13 mouse cellular contexts compared by ENCODE assay signal in genomic region chr9:108317572-108317971, GRCm38 (mm10). TPM values are rescaled to one million over a fixed set of nuclear protein-coding genes. Genes with fewer than 3 reads are reported as not detected.
DNase-seq lines count a peak whose midpoint lies in the region; ATAC-seq and TF ChIP-seq lines count a peak whose summit lies in the region.
"Had no signal": no experiment of that assay in that cellular context is flagged by ENCODE, and none has a peak within 500 bp of the region (broad histone marks: within the 10 kb centered on the region; RNA-seq: fewer than 3 reads in every experiment).

No protein-coding gene starts in this region.

- no peak overlapping the region for H3K4me3 ChIP-seq in forebrain, postnatal 0 days (ENCODE audit: low read depth, low read length)
- H3K4me3 ChIP-seq in forebrain, embryonic 11.5 days (ENCODE audit: low read depth, low read length): no peak overlapping the region
- H3K4me3 ChIP-seq in liver, embryonic 14.5 days (ENCODE audit: insufficient read depth in 1 of 2, low read depth in 2 of 2, low read length in 2 of 2): no peak overlapping the region
- no peak overlapping the region for H3K4me3 ChIP-seq in liver, embryonic 12.5 days
- H3K4me3 ChIP-seq: forebrain, embryonic 13.5 days; neural tube, embryonic 15.5 days had no signal

- DNase-seq in forebrain, postnatal 0 days: no peak
- DNase-seq in forebrain, embryonic 11.5 days (ENCODE audit: low spot score): no peak
- DNase-seq in liver, embryonic 14.5 days (ENCODE audit: low read depth in 3 of 3, low spot score in 3 of 3): no peak
- peak; percentile 20 for DNase-seq in NIH3T3 (ENCODE audit: low read depth)
- no peak for DNase-seq in ovary, postnatal 14 days (ENCODE audit: low spot score)
- no peak for DNase-seq in layer of hippocampus, postnatal 36 days
- DNase-seq: heart, adult 11 months; heart, postnatal 36 days; midbrain, embryonic 14.5 days had no signal

- WGBS in forebrain, postnatal 0 days: 97% methylated on average over 3 of the region's 3 CpGs
- 96% methylated on average over 3 of the region's 3 CpGs for WGBS in forebrain, embryonic 11.5 days
- WGBS in liver, embryonic 14.5 days (ENCODE audit: insufficient replicate concordance): 91% methylated on average over 3 of the region's 3 CpGs
- 92% methylated on average over 3 of the region's 3 CpGs for WGBS in liver, embryonic 12.5 days (ENCODE audit: insufficient replicate concordance)

- no peaks in the 10 kb centered on the region for H3K27me3 ChIP-seq in forebrain, postnatal 0 days (ENCODE audit: insufficient read depth, low read length)
- H3K27me3 ChIP-seq in forebrain, embryonic 11.5 days (ENCODE audit: control insufficient read depth, insufficient read depth, low read length): no peaks in the 10 kb centered on the region
- no peaks in the 10 kb centered on the region for H3K27me3 ChIP-seq in liver, embryonic 14.5 days (ENCODE audit: control insufficient read depth, insufficient read depth, low read length)
- H3K27me3 ChIP-seq in liver, embryonic 12.5 days (replicated peaks): no peaks in the 10 kb centered on the region
- H3K27me3 ChIP-seq: forebrain, embryonic 13.5 days; neural tube, embryonic 15.5 days had no signal

- peak; percentile 32; the same call in 1 of the 2 replicates for TF ChIP-seq CTCF in forebrain, postnatal 0 days (IDR thresholded peaks at IDR 0.05; ENCODE audit: low read depth)
- TF ChIP-seq CTCF in liver, embryonic 14.5 days (IDR thresholded peaks at IDR 0.05; ENCODE audit: low read depth): peak; percentile 51

- no peaks in the 10 kb centered on the region for H3K9me3 ChIP-seq in forebrain, postnatal 0 days (ENCODE audit: low read length)
- H3K9me3 ChIP-seq in forebrain, embryonic 11.5 days (ENCODE audit: control insufficient read depth, low read length): no peaks in the 10 kb centered on the region
- no peaks in the 10 kb centered on the region for H3K9me3 ChIP-seq in liver, embryonic 14.5 days (ENCODE audit: control insufficient read depth, low read length)
- H3K9me3 ChIP-seq in liver, embryonic 12.5 days (replicated peaks): no peaks in the 10 kb centered on the region
- H3K9me3 ChIP-seq: forebrain, embryonic 13.5 days; neural tube, embryonic 15.5 days had no signal

- H3K36me3 ChIP-seq in forebrain, postnatal 0 days (ENCODE audit: insufficient read depth): no peaks in the 10 kb centered on the region
- peaks cover 2% of the 10 kb centered on the region; the same call in 1 of the 2 replicates for H3K36me3 ChIP-seq in forebrain, embryonic 11.5 days (ENCODE audit: control insufficient read depth, insufficient read depth, low read length)
- H3K36me3 ChIP-seq in liver, embryonic 14.5 days (replicated peaks; ENCODE audit: control insufficient read depth, insufficient read depth, low read depth): peaks cover 41% of the 10 kb centered on the region
- H3K36me3 ChIP-seq in liver, embryonic 12.5 days: peaks cover 89% of the 10 kb centered on the region

- ATAC-seq in forebrain, postnatal 0 days: no peak
- no peak for ATAC-seq in forebrain, embryonic 11.5 days (replicated peaks; ENCODE audit: low FRiP score)
- ATAC-seq in liver, embryonic 14.5 days (ENCODE audit: insufficient read depth): no peak
- ATAC-seq in liver, embryonic 12.5 days: no peak
- ATAC-seq in megakaryocyte-erythroid progenitor cell, adult 5-6 weeks (replicated peaks; ENCODE audit: low FRiP score, low TSS enrichment, poor library complexity, severe bottlenecking): 0 out of 2 replicates have a peak, but pooled peaks have one; percentile 37
- ATAC-seq: forebrain, embryonic 13.5 days had no signal

- TF ChIP-seq EP300 in liver, embryonic 14.5 days (IDR thresholded peaks at IDR 0.05; ENCODE audit: low read depth): no peak

- no peak overlapping the region for H3K4me2 ChIP-seq in forebrain, postnatal 0 days (ENCODE audit: low read depth)
- H3K4me2 ChIP-seq in forebrain, embryonic 11.5 days (ENCODE audit: low read depth, low read length, severe bottlenecking): no peak overlapping the region
- no peak overlapping the region for H3K4me2 ChIP-seq in liver, embryonic 14.5 days (ENCODE audit: low read depth)
- H3K4me2 ChIP-seq in liver, embryonic 12.5 days: no peak overlapping the region
- H3K4me2 ChIP-seq: forebrain, embryonic 13.5 days; neural tube, embryonic 15.5 days had no signal

- H3K4me1 ChIP-seq in forebrain, postnatal 0 days (ENCODE audit: insufficient read depth): no peaks in the 10 kb centered on the region
- H3K4me1 ChIP-seq in forebrain, embryonic 11.5 days (replicated peaks; ENCODE audit: control insufficient read depth, insufficient read depth, low read length): no peaks in the 10 kb centered on the region
- peaks cover 0 to 2% of the 10 kb centered on the region in 2 experiments; a peak in 1 of 4 replicates for H3K4me1 ChIP-seq in liver, embryonic 14.5 days (replicated peaks; ENCODE audit: control insufficient read depth in 2 of 2, insufficient read depth in 2 of 2, low read length in 1 of 2)
- H3K4me1 ChIP-seq in liver, embryonic 12.5 days: peaks cover 32% of the 10 kb centered on the region
- H3K4me1 ChIP-seq: forebrain, embryonic 13.5 days; neural tube, embryonic 15.5 days had no signal

- H3K9ac ChIP-seq in forebrain, postnatal 0 days: no peak overlapping the region
- H3K9ac ChIP-seq in forebrain, embryonic 11.5 days (ENCODE audit: low read length): no peak overlapping the region
- no peak overlapping the region for H3K9ac ChIP-seq in liver, embryonic 14.5 days (replicated peaks)
- H3K9ac ChIP-seq in liver, embryonic 12.5 days: no peak overlapping the region
- H3K9ac ChIP-seq: forebrain, embryonic 13.5 days; neural tube, embryonic 15.5 days had no signal

- H3K27ac ChIP-seq in forebrain, postnatal 0 days (ENCODE audit: low read depth, low read length): no peak overlapping the region
- H3K27ac ChIP-seq in forebrain, embryonic 11.5 days (ENCODE audit: low read depth, low read length): no peak overlapping the region
- H3K27ac ChIP-seq in liver, embryonic 14.5 days: no peak overlapping the region
- H3K27ac ChIP-seq in liver, embryonic 12.5 days: no peak overlapping the region
- H3K27ac ChIP-seq: forebrain, embryonic 13.5 days; neural tube, embryonic 15.5 days had no signal

RNA-seq across cellular contexts. Expression of gene Tcta, which starts 11.6 kb away (rescaled TPM):
- total RNA-seq in forebrain, postnatal 0 days (2014; rRNA removed): 47.7 and 50.0 TPM in 2 replicates
- 59.2 and 66.2 TPM in 2 replicates for polyA plus RNA-seq in forebrain, postnatal 0 days (2015; fragmentation: Nextera tagmentation; extraction: Ambion mirVana)
- polyA plus RNA-seq in forebrain, embryonic 11.5 days (2014; fragmentation: Nextera tagmentation; extraction: Ambion mirVana): 20.8 and 25.5 TPM in 2 replicates
- polyA plus RNA-seq in liver, embryonic 14.5 days (2012; rRNA removed): 10.4 and 10.6 TPM in 2 replicates
- polyA plus RNA-seq in liver, embryonic 14.5 days (2014; fragmentation: Nextera tagmentation; extraction: Ambion mirVana): 10.9 and 13.2 TPM in 2 replicates
- 13.4 TPM in 2 replicates for polyA plus RNA-seq in liver, embryonic 12.5 days (2016; fragmentation: Nextera tagmentation; extraction: Ambion mirVana)
- 2.8 and 8.2 TPM in 2 replicates for total RNA-seq in megakaryocyte-erythroid progenitor cell, adult 5-6 weeks (2014; fragmentation: Nextera tagmentation)
- 1.4 and 4.3 TPM in 2 replicates for total RNA-seq in megakaryocyte-erythroid progenitor cell, adult 5-6 weeks (2017)
- total RNA-seq in layer of hippocampus, postnatal 36 days (2021): 10 to 100 TPM; 29.1 to 30.0 TPM

RNA-seq across cellular contexts. Expression of gene Rhoa, which starts 11.6 kb away (rescaled TPM):
- 119 and 126 TPM in 2 replicates for total RNA-seq in forebrain, postnatal 0 days (2014; rRNA removed)
- polyA plus RNA-seq in forebrain, postnatal 0 days (2015; fragmentation: Nextera tagmentation; extraction: Ambion mirVana): 238 and 271 TPM in 2 replicates
- 298 and 303 TPM in 2 replicates for polyA plus RNA-seq in forebrain, embryonic 11.5 days (2014; fragmentation: Nextera tagmentation; extraction: Ambion mirVana)
- 62.5 and 76.4 TPM in 2 replicates for polyA plus RNA-seq in liver, embryonic 14.5 days (2012; rRNA removed)
- polyA plus RNA-seq in liver, embryonic 14.5 days (2014; fragmentation: Nextera tagmentation; extraction: Ambion mirVana): 130 and 133 TPM in 2 replicates
- 249 and 259 TPM in 2 replicates for polyA plus RNA-seq in liver, embryonic 12.5 days (2016; fragmentation: Nextera tagmentation; extraction: Ambion mirVana)
- 148 and 275 TPM in 2 replicates for total RNA-seq in megakaryocyte-erythroid progenitor cell, adult 5-6 weeks (2014; fragmentation: Nextera tagmentation)
- total RNA-seq in megakaryocyte-erythroid progenitor cell, adult 5-6 weeks (2017): 249 and 303 TPM in 2 replicates
- total RNA-seq in layer of hippocampus, postnatal 36 days (2021): 100 to 1,000 TPM; 169 to 173 TPM

RNA-seq across cellular contexts. Expression of gene Amt, which starts 20.9 kb away (rescaled TPM):
- total RNA-seq in forebrain, postnatal 0 days (2014; rRNA removed): 25.9 and 32.6 TPM in 2 replicates
- 14.6 and 20.1 TPM in 2 replicates for polyA plus RNA-seq in forebrain, postnatal 0 days (2015; fragmentation: Nextera tagmentation; extraction: Ambion mirVana)
- 25.1 and 25.9 TPM in 2 replicates for polyA plus RNA-seq in forebrain, embryonic 11.5 days (2014; fragmentation: Nextera tagmentation; extraction: Ambion mirVana)
- 6.1 and 7.5 TPM in 2 replicates for polyA plus RNA-seq in liver, embryonic 14.5 days (2012; rRNA removed)
- 7.2 and 7.7 TPM in 2 replicates for polyA plus RNA-seq in liver, embryonic 14.5 days (2014; fragmentation: Nextera tagmentation; extraction: Ambion mirVana)
- 10.9 and 12.9 TPM in 2 replicates for polyA plus RNA-seq in liver, embryonic 12.5 days (2016; fragmentation: Nextera tagmentation; extraction: Ambion mirVana)
- total RNA-seq in megakaryocyte-erythroid progenitor cell, adult 5-6 weeks (2014; fragmentation: Nextera tagmentation): 0.28 TPM in 1 of 2 replicates, not detected in the other
- 0.23 TPM in 1 of 2 replicates, not detected in the other for total RNA-seq in megakaryocyte-erythroid progenitor cell, adult 5-6 weeks (2017)
- total RNA-seq in layer of hippocampus, postnatal 36 days (2021): 10 to 100 TPM; 34.9 to 36.2 TPM

RNA-seq across cellular contexts. Expression of gene Gpx1, which starts 21.1 kb away (rescaled TPM):
- 184 and 264 TPM in 2 replicates for total RNA-seq in forebrain, postnatal 0 days (2014; rRNA removed)
- 446 and 498 TPM in 2 replicates for polyA plus RNA-seq in forebrain, postnatal 0 days (2015; fragmentation: Nextera tagmentation; extraction: Ambion mirVana)
- 740 and 778 TPM in 2 replicates for polyA plus RNA-seq in forebrain, embryonic 11.5 days (2014; fragmentation: Nextera tagmentation; extraction: Ambion mirVana)
- polyA plus RNA-seq in liver, embryonic 14.5 days (2012; rRNA removed): 3,084 and 3,741 TPM in 2 replicates
- polyA plus RNA-seq in liver, embryonic 14.5 days (2014; fragmentation: Nextera tagmentation; extraction: Ambion mirVana): 6,910 and 6,914 TPM in 2 replicates
- 5,938 and 5,957 TPM in 2 replicates for polyA plus RNA-seq in liver, embryonic 12.5 days (2016; fragmentation: Nextera tagmentation; extraction: Ambion mirVana)
- total RNA-seq in megakaryocyte-erythroid progenitor cell, adult 5-6 weeks (2014; fragmentation: Nextera tagmentation): 1,807 and 1,840 TPM in 2 replicates
- total RNA-seq in megakaryocyte-erythroid progenitor cell, adult 5-6 weeks (2017): 887 and 925 TPM in 2 replicates
- total RNA-seq in layer of hippocampus, postnatal 36 days (2021): 10 to 100 TPM; 61.2 to 62.8 TPM

RNA-seq across cellular contexts. Expression of gene Nicn1, which starts 27.3 kb away (rescaled TPM):
- total RNA-seq in forebrain, postnatal 0 days (2014; rRNA removed): 66.6 and 67.7 TPM in 2 replicates
- 115 and 134 TPM in 2 replicates for polyA plus RNA-seq in forebrain, postnatal 0 days (2015; fragmentation: Nextera tagmentation; extraction: Ambion mirVana)
- polyA plus RNA-seq in forebrain, embryonic 11.5 days (2014; fragmentation: Nextera tagmentation; extraction: Ambion mirVana): 46.8 and 61.8 TPM in 2 replicates
- polyA plus RNA-seq in liver, embryonic 14.5 days (2012; rRNA removed): 2.8 and 2.9 TPM in 2 replicates
- 4.3 and 6.2 TPM in 2 replicates for polyA plus RNA-seq in liver, embryonic 14.5 days (2014; fragmentation: Nextera tagmentation; extraction: Ambion mirVana)
- 5.8 and 7.9 TPM in 2 replicates for polyA plus RNA-seq in liver, embryonic 12.5 days (2016; fragmentation: Nextera tagmentation; extraction: Ambion mirVana)
- 3.1 and 5.0 TPM in 2 replicates for total RNA-seq in megakaryocyte-erythroid progenitor cell, adult 5-6 weeks (2014; fragmentation: Nextera tagmentation)
- 1.4 TPM in 1 of 2 replicates, not detected in the other for total RNA-seq in megakaryocyte-erythroid progenitor cell, adult 5-6 weeks (2017)
- total RNA-seq in layer of hippocampus, postnatal 36 days (2021): 100 to 1,000 TPM in 1 of 2 experiments, 10 to 100 TPM in 1; 96.7 to 118 TPM
